17 mouse cellular contexts compared by ENCODE assay signal in the genomic region with DNA sequence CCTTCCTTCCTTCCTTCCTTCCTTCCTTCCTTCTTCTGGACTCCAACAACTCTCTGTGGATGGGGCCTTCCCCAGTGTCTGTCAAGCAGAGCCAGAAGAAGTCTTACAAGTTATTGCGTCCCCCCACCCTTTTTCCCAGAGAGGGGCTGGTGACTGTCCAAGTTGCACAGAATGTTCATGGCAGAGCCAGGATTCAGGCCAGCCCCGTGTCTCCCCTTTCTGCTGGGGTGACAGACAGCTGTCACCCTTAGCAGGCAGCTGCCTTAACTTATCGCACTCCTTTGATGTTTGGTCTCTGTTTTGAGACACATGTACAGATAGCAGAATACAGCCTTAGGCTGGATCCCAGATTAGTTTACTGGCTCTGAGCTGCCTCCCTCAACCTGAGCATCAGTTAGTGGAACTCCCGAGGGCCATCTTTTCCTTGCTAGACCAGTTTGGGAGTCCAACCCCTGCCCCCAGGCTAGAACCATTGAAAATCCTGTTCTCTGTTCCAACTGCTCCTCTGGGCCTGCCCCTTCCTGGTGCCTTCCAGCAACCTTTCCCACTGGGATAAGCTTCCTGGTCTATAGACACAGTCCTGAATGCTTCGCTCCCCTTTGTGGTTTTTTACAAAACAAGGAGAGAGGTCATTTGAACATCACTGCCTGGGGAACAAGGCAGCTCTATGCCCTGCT. TPM values are rescaled to one million over a fixed set of nuclear protein-coding genes. Genes with fewer than 3 reads are reported as not detected.
DNase-seq lines count a peak whose midpoint lies in the region; ATAC-seq lines count a peak whose summit lies in the region.
"Had no signal": no experiment of that assay in that cellular context is flagged by ENCODE, and none has a peak within 500 bp of the region (broad histone marks: within the 10 kb centered on the region; RNA-seq: fewer than 3 reads in every experiment).

No protein-coding gene starts in this region.

- WGBS in hindbrain, embryonic 11.5 days, result 53% methylated on average over 5 of the region's 5 CpGs
- 63% methylated on average over 5 of the region's 5 CpGs for WGBS in hindbrain, embryonic 14.5 days
- 33% methylated on average over 5 of the region's 5 CpGs for WGBS in embryonic facial prominence, embryonic 14.5 days
- WGBS in midbrain, embryonic 14.5 days, result 43% methylated on average over 5 of the region's 5 CpGs

- H3K4me2 ChIP-seq in hindbrain, embryonic 11.5 days (replicated peaks; ENCODE audit: low read depth, low read length), result no peak overlapping the region
- no peak overlapping the region for H3K4me2 ChIP-seq in hindbrain, embryonic 14.5 days (replicated peaks)
- H3K4me2 ChIP-seq in embryonic facial prominence, embryonic 14.5 days (ENCODE audit: low read depth, low read length), result no peak overlapping the region
- H3K4me2 ChIP-seq in midbrain, embryonic 14.5 days (ENCODE audit: low read length), result no peak overlapping the region
- H3K4me2 ChIP-seq: heart, embryonic 15.5 days; intestine, embryonic 15.5 days had no signal

- peaks cover 4% of the 10 kb centered on the region; the same call in 1 of the 2 replicates for H3K4me1 ChIP-seq in hindbrain, embryonic 11.5 days (replicated peaks; ENCODE audit: control insufficient read depth, insufficient read depth, low read length)
- H3K4me1 ChIP-seq in hindbrain, embryonic 14.5 days (replicated peaks; ENCODE audit: control insufficient read depth, insufficient read depth, low read length), result no peaks in the 10 kb centered on the region
- peaks cover 3% of the 10 kb centered on the region for H3K4me1 ChIP-seq in embryonic facial prominence, embryonic 14.5 days (ENCODE audit: control insufficient read depth, insufficient read depth, low read length)
- peaks cover 4% of the 10 kb centered on the region; the same call in 1 of the 2 replicates for H3K4me1 ChIP-seq in midbrain, embryonic 14.5 days (ENCODE audit: control insufficient read depth, insufficient read depth, low read length)

- no peaks in the 10 kb centered on the region for H3K27me3 ChIP-seq in hindbrain, embryonic 11.5 days (ENCODE audit: control insufficient read depth, insufficient read depth, low read length)
- no peaks in the 10 kb centered on the region for H3K27me3 ChIP-seq in hindbrain, embryonic 14.5 days (ENCODE audit: control insufficient read depth, insufficient read depth, low read length)
- H3K27me3 ChIP-seq in embryonic facial prominence, embryonic 14.5 days (replicated peaks; ENCODE audit: control insufficient read depth, insufficient read depth, low read length), result no peaks in the 10 kb centered on the region
- H3K27me3 ChIP-seq in midbrain, embryonic 14.5 days (ENCODE audit: control insufficient read depth, insufficient read depth, low read length), result no peaks in the 10 kb centered on the region
- H3K27me3 ChIP-seq: heart, embryonic 15.5 days; intestine, embryonic 15.5 days had no signal

- no peak overlapping the region for H3K4me3 ChIP-seq in hindbrain, embryonic 11.5 days (ENCODE audit: low read depth, low read length)
- no peak overlapping the region for H3K4me3 ChIP-seq in hindbrain, embryonic 14.5 days (replicated peaks; ENCODE audit: low read length)
- no peak overlapping the region for H3K4me3 ChIP-seq in embryonic facial prominence, embryonic 14.5 days (ENCODE audit: low read depth, low read length)
- H3K4me3 ChIP-seq in midbrain, embryonic 14.5 days (replicated peaks; ENCODE audit: low read depth, low read length), result no peak overlapping the region
- H3K4me3 ChIP-seq: heart, embryonic 15.5 days; intestine, embryonic 15.5 days had no signal

- peak overlapping the region; percentile 24; the same call in 1 of the 2 replicates for H3K27ac ChIP-seq in hindbrain, embryonic 11.5 days (ENCODE audit: low read depth, low read length)
- no peak overlapping the region for H3K27ac ChIP-seq in hindbrain, embryonic 14.5 days
- H3K27ac ChIP-seq in embryonic facial prominence, embryonic 14.5 days (replicated peaks; ENCODE audit: low read depth, low read length), result 0 out of 2 replicates have a peak overlapping the region, but pooled peaks have one; percentile 22
- peak overlapping the region; percentile 52; the same call in 1 of the 2 replicates for H3K27ac ChIP-seq in midbrain, embryonic 14.5 days (replicated peaks; ENCODE audit: low read depth, low read length)
- H3K27ac ChIP-seq: heart, embryonic 15.5 days; intestine, embryonic 15.5 days had no signal

- DNase-seq in cerebellum, adult 9-11 months, result peak; percentile 54
- no peak for DNase-seq in cerebellum, adult 11 months
- DNase-seq in hindbrain, embryonic 11.5 days (ENCODE audit: low spot score), result peak; percentile 43
- DNase-seq in hindbrain, embryonic 14.5 days (ENCODE audit: low spot score), result no peak
- DNase-seq in embryonic facial prominence, embryonic 14.5 days (ENCODE audit: low spot score), result peak; percentile 29
- peak; percentile 53 for DNase-seq in midbrain, embryonic 14.5 days
- no peak for DNase-seq in layer of hippocampus, adult 18-20 months (ENCODE audit: low spot score in 2 of 2)
- no peak for DNase-seq in right cerebral cortex, adult 18-20 months
- DNase-seq: gastrocnemius, postnatal 10 days; lung, adult 18-20 months; right cerebral cortex, postnatal 4 days had no signal

- no peak for ATAC-seq in hindbrain, embryonic 11.5 days (ENCODE audit: low FRiP score)
- no peak for ATAC-seq in hindbrain, embryonic 14.5 days (ENCODE audit: low FRiP score)
- no peak for ATAC-seq in embryonic facial prominence, embryonic 14.5 days (ENCODE audit: low read depth)
- ATAC-seq in midbrain, embryonic 14.5 days (ENCODE audit: low FRiP score, low TSS enrichment), result no peak
- ATAC-seq: intestine, embryonic 15.5 days had no signal

- no peaks in the 10 kb centered on the region for H3K9me3 ChIP-seq in hindbrain, embryonic 11.5 days (ENCODE audit: control insufficient read depth, low read length)
- no peaks in the 10 kb centered on the region for H3K9me3 ChIP-seq in hindbrain, embryonic 14.5 days (ENCODE audit: control insufficient read depth, low read length)
- no peaks in the 10 kb centered on the region for H3K9me3 ChIP-seq in embryonic facial prominence, embryonic 14.5 days (ENCODE audit: control insufficient read depth, low read length)
- no peaks in the 10 kb centered on the region for H3K9me3 ChIP-seq in midbrain, embryonic 14.5 days (ENCODE audit: control insufficient read depth, low read length)
- H3K9me3 ChIP-seq: heart, embryonic 15.5 days; intestine, embryonic 15.5 days had no signal

- H3K9ac ChIP-seq in hindbrain, embryonic 11.5 days (ENCODE audit: low read depth, low read length), result no peak overlapping the region
- no peak overlapping the region for H3K9ac ChIP-seq in hindbrain, embryonic 14.5 days
- no peak overlapping the region for H3K9ac ChIP-seq in embryonic facial prominence, embryonic 14.5 days (ENCODE audit: low read depth, low read length)
- no peak overlapping the region for H3K9ac ChIP-seq in midbrain, embryonic 14.5 days (replicated peaks; ENCODE audit: low read length)
- H3K9ac ChIP-seq: heart, embryonic 15.5 days; intestine, embryonic 15.5 days had no signal

- H3K36me3 ChIP-seq in hindbrain, embryonic 11.5 days (ENCODE audit: control insufficient read depth, insufficient read depth, low read length), result no peaks in the 10 kb centered on the region
- no peaks in the 10 kb centered on the region for H3K36me3 ChIP-seq in hindbrain, embryonic 14.5 days (replicated peaks; ENCODE audit: control insufficient read depth, insufficient read depth)
- no peaks in the 10 kb centered on the region for H3K36me3 ChIP-seq in embryonic facial prominence, embryonic 14.5 days (ENCODE audit: control insufficient read depth, insufficient read depth, low read length)
- no peaks in the 10 kb centered on the region for H3K36me3 ChIP-seq in midbrain, embryonic 14.5 days (ENCODE audit: control insufficient read depth, insufficient read depth, low read length)
- H3K36me3 ChIP-seq: heart, embryonic 15.5 days; intestine, embryonic 15.5 days had no signal

RNA-seq across cellular contexts. Expression of a gene that starts 13.5 kb away (rescaled TPM):
- polyA plus RNA-seq in hindbrain, embryonic 11.5 days (2014; fragmentation: Nextera tagmentation; extraction: Ambion mirVana), result not detected in 2 replicates
- 0.07 TPM in 1 of 2 replicates, not detected in the other for polyA plus RNA-seq in hindbrain, embryonic 14.5 days (2014; fragmentation: Nextera tagmentation; extraction: Ambion mirVana)
- not detected in 2 replicates for polyA plus RNA-seq in embryonic facial prominence, embryonic 14.5 days (2014; fragmentation: Nextera tagmentation; extraction: Ambion mirVana)
- not detected in 2 replicates for polyA plus RNA-seq in midbrain, embryonic 14.5 days (2014; fragmentation: Nextera tagmentation; extraction: Ambion mirVana)
- total RNA-seq in layer of hippocampus, adult 18-20 months (2021), result not detected
- total RNA-seq: gastrocnemius, postnatal 10 days; left cerebral cortex, postnatal 10 days; megakaryocyte progenitor cell, adult 5-6 weeks; neutrophil, adult 5-6 weeks had no signal
- polyA plus RNA-seq: heart, embryonic 15.5 days; intestine, embryonic 15.5 days; testis, adult 2 months had no signal

RNA-seq across cellular contexts. Expression of a gene that starts 33.2 kb away (rescaled TPM):
- polyA plus RNA-seq in hindbrain, embryonic 11.5 days (2014; fragmentation: Nextera tagmentation; extraction: Ambion mirVana), result 7.8 and 8.8 TPM in 2 replicates
- polyA plus RNA-seq in hindbrain, embryonic 14.5 days (2014; fragmentation: Nextera tagmentation; extraction: Ambion mirVana), result 18.1 and 18.8 TPM in 2 replicates
- 21.1 and 23.9 TPM in 2 replicates for polyA plus RNA-seq in embryonic facial prominence, embryonic 14.5 days (2014; fragmentation: Nextera tagmentation; extraction: Ambion mirVana)
- 14.1 and 15.2 TPM in 2 replicates for polyA plus RNA-seq in midbrain, embryonic 14.5 days (2014; fragmentation: Nextera tagmentation; extraction: Ambion mirVana)
- 10 to 100 TPM; 19.6 to 21.4 TPM for total RNA-seq in layer of hippocampus, adult 18-20 months (2021)

RNA-seq across cellular contexts. Expression of a gene that starts 59.1 kb away (rescaled TPM):
- polyA plus RNA-seq in hindbrain, embryonic 11.5 days (2014; fragmentation: Nextera tagmentation; extraction: Ambion mirVana), result 3.3 and 4.8 TPM in 2 replicates
- 5.6 and 6.0 TPM in 2 replicates for polyA plus RNA-seq in hindbrain, embryonic 14.5 days (2014; fragmentation: Nextera tagmentation; extraction: Ambion mirVana)
- 4.8 and 5.8 TPM in 2 replicates for polyA plus RNA-seq in embryonic facial prominence, embryonic 14.5 days (2014; fragmentation: Nextera tagmentation; extraction: Ambion mirVana)
- polyA plus RNA-seq in midbrain, embryonic 14.5 days (2014; fragmentation: Nextera tagmentation; extraction: Ambion mirVana), result 5.2 and 6.2 TPM in 2 replicates
- total RNA-seq in layer of hippocampus, adult 18-20 months (2021), result 10 to 100 TPM; 18.6 to 19.2 TPM

Comparison
In these comparisons a context has a peak if more than half of its experiments do, and no peak if none do; other contexts are left out.
1. DNase-seq: peak in cerebellum, adult 9-11 months (single experiment), hindbrain, embryonic 11.5 days (single experiment), embryonic facial prominence, embryonic 14.5 days (single experiment) and midbrain, embryonic 14.5 days (single experiment); none in cerebellum, adult 11 months (single experiment), hindbrain, embryonic 14.5 days (single experiment), layer of hippocampus, adult 18-20 months (0 of 2) and right cerebral cortex, adult 18-20 months (single experiment).